Mouse (Mus musculus): ENCODE results near the gene Msi2. TPM values are rescaled to one million over a fixed set of nuclear protein-coding genes. Genes with fewer than 3 reads are reported as not detected.

Msi2 gene
- total RNA-seq, 2 experiments from 2014 or later, result 218 to 219 TPM

DNA sequence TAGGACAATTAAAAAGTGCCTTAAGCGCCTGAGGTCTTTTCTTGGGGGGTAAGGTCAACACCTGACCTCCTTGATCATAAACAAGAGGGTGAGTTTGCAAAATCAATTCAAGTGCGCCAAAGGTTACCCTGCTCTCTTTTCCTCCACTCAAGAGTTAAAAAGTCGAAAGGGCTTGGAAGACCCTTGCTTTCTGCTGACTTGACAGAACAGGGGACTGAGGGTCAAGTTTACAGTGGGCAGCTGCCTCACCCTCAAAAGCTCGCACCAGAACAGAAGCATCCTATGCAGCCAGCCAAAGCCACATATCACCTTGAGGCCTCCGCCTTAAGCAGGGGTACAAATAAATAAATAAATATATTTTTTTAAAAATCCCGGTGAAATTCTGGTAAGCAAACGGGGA lies 3.0 kb downstream of the Msi2 start:
- DNase-seq, result no peak
- intact Hi-C loops (cut with DNase I), result no loop called here

- intact Hi-C loops (cut with DNase I), result no loop called here
Observed at GRCm38 (mm10) chr11:88714127-88714526, 4.2 kb downstream of the Msi2 start.

GRCm38 (mm10) chr11:88713479-88713878 lies 4.8 kb downstream of the Msi2 start:
- no peak for DNase-seq
- intact Hi-C loops (cut with DNase I), result no loop called here

More at GRCm38 (mm10) chr11:88714127-88714526, 4.2 kb downstream of the Msi2 start:
- DNase-seq, result no peak

- intact Hi-C loops (cut with DNase I), result no loop called here
- DNase-seq, result no peak
Observed at GRCm38 (mm10) chr11:88709876-88710614, 8.3 kb downstream of the Msi2 start.

DNA sequence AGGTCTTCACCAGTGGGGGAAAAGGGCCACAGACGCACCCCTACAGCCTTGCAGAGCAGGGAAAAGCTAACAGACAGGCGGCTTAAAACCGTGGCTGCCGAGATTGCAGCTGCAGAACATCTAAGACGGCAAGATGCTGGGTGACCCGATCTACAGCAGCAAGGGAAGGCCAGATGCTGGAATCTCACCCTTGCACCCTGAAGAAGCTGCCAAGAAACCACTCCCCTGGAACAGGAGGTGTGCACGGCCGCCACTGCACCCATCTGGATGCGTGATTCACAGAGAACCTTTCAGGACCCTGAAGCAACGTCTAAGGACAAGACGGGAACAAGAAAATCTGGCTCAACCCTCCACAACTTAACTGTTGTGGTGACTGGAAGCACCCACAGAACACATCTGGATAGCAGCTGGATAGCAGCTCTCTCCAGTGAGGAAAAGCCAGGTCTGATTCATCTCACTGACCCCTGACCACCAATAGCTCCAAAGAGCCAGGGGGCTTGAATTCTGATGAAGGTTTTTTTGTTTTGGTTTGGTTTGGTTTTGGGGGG lies 11.0 kb downstream of the Msi2 start:
- peak in 1 of 2 experiments; percentile 24 for DNase-seq
- intact Hi-C loops (cut with DNase I), result no loop called here

GRCm38 (mm10) chr11:88704688-88705087 lies 13.6 kb downstream of the Msi2 start:
- intact Hi-C loops (cut with DNase I), result no loop called here
- DNase-seq, result no peak

DNA sequence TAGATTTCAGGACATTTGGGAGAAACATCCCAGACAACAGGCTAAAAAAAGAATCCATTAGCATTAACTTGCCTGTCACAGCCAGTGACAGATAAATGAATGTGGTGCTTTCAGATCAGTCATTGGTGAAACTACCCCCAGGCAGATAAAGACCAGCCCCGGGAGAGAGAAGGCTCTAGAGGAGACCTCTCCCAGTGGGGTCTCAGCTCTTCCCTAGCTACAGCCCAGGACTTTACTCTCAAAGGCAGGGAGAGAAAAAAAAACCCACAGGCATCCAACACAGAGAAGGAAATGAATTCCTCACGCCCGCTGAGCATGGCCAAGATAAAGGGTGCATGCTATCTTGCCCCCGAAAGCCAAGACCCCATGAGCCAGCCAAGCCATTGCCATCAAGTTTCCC lies 15.1 kb downstream of the Msi2 start:
- intact Hi-C loops (cut with DNase I), result no loop called here
- no peak for DNase-seq

DNA sequence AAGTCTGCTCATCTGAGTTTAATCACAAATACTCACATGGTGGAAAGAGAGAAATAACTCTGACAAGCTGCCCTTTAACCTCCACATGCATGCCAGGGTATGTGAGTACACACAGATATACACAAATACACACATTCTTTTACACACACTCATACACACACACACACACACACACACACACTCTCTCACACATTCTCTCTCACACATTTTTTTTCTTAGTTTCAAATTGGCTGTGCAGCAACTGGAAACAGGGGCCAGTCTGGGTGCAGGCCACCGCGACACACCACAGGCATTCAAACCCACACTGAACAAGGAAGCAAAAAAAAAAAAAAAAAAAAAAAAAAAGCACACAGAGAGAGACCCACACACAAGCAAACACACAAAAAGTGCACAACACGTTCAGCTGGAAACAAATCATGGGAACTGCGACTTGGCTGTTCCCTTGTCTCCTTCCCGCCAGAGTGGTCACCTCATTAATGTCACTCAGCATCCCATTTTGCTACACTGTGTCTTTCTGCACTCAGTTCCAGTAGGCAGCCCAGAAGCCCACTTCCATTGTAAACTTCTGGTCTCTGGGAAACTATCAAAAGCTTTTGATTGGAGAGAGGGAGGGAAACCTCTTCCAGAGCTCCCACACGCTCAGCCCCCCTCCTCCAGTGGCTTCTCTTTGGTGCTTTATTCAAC lies 16.2 kb downstream of the Msi2 start:
- intact Hi-C loops (cut with DNase I), result no loop called here
- no peak for DNase-seq

DNA sequence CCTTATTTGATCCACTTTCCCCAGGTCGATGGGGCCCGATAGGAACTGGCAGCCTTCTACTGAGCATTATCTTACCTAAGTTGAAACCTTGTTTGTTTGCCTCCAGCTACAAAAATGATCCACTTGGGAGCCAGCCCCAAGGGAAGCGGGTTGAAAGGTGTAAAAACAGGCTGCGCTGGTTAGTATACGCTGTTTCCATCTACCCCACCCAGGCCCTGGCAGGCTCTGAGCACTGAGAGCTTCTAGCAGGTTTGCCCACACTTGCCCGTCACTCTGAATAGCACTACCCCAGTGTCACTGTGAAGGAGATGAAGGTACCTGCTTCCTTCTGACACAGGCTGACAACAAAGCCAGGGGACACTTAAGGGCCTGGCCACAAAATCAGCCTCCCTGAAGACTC lies 17.3 kb downstream of the Msi2 start:
- intact Hi-C loops (cut with DNase I), result no loop called here
- no peak for DNase-seq

DNA sequence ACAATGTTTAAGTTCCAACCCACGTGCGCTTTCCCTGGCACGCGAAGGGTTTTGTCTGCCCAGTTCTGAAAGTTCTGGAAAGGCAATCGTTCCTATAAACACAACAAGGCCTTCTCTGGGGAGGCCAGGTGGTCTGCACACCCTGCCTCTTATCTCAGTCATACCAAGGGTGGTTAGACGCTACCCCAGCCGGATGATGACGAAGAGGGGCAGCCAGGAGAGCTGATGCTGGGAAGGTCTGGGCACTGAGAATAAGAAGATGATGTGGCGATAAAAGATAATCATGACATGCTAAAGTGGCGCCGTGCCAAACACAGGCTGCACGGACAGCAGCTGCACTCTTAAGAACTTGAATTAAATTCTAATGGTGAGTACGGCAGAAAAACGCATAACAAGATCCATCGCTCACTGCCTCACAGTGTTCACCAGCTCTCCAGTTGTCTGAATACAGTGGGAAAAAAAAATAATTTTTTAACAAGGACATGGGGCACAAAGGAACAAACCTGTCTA lies 18.1 kb downstream of the Msi2 start:
- intact Hi-C loops (cut with DNase I), result no loop called here

DNA sequence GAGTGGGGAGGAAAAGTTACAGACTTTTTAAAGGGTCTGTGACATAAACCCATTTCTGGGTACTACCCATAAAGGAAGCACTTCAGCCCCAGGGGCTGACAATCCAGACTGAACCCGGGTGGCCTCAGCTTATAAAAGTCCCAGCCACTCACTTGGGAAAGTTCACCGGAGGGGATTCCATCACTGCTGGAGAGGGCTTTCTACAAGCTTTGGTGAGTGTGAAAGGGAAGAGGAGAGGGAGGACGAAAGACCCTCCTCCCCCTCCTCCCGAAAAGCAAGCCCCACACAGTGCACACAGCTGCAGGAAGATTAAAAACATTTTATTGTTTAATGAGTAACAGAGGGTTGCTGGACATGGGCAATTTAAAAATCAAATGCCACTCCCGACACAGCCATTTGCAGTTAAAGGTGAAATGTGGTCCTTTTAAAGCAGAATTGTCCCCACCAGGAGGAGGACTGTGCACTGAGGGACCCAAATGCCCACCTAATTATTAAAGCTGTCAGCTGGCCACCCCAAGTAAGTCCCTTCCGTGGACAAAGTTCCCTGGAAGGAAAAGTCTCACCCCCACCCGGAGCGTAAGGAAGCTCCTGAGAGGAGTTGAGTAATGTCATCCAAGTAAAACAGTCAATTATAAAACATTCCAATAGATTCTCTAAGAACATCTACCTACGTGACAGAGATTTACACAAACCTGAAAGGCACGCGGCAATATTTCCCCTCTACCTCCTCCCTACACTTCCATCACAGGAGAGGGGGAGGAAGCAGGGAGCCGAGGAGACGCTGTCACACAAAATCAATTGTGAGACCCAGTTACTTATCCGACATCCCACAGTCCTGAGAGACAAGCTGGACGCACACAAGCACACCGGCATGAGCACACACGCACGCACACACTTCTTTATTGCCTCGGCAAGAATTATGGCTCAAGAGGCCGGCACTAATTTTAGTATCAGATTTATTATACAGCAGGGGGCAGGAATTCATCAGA lies 24.1 kb downstream of the Msi2 start:
- intact Hi-C loops (cut with DNase I), result no loop called here
- DNase-seq, result no peak

More for the DNA sequence above, 18.1 kb downstream of the Msi2 start:
- DNase-seq, result no peak

GRCm38 (mm10) chr11:88693002-88693769 lies 25.1 kb downstream of the Msi2 start:
- intact Hi-C loops (cut with DNase I), result no loop called here
- no peak for DNase-seq

DNA sequence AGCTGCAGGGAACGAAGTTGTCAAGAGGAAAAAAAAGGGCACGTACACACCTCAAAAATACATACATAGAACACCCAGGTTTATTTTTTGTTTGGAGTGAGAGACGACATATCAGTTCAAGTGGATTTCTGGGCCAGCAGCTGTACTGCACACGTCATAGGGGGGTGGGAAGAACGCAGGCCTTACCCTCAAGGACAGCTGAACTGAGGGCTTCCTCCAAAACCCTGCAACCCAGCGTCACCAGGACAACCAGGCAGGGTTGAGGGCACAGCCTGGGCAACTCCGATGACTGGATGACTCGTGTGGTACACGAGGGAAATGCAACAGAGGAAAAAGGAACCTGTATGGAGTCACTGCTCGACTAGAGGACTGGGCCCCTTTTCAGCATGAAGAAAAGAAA lies 25.9 kb downstream of the Msi2 start:
- intact Hi-C loops (cut with DNase I), result no loop called here
- DNase-seq, result peak; percentile 53 to 66

- intact Hi-C loops (cut with DNase I), result no loop called here
- peak in 1 of 2 experiments; percentile 29 for DNase-seq
Observed at GRCm38 (mm10) chr11:88690556-88691287, 27.6 kb downstream of the Msi2 start.

- intact Hi-C loops (cut with DNase I), result no loop called here
Observed at GRCm38 (mm10) chr11:88689831-88690459, 28.4 kb downstream of the Msi2 start.

GRCm38 (mm10) chr11:88688644-88689043 lies 29.7 kb downstream of the Msi2 start:
- DNase-seq, result no peak
- intact Hi-C loops (cut with DNase I), result no loop called here

More at GRCm38 (mm10) chr11:88689831-88690459, 28.4 kb downstream of the Msi2 start:
- no peak for DNase-seq

GRCm38 (mm10) chr11:88687711-88688110 lies 30.6 kb downstream of the Msi2 start:
- intact Hi-C loops (cut with DNase I), result no loop called here
- no peak for DNase-seq

DNA sequence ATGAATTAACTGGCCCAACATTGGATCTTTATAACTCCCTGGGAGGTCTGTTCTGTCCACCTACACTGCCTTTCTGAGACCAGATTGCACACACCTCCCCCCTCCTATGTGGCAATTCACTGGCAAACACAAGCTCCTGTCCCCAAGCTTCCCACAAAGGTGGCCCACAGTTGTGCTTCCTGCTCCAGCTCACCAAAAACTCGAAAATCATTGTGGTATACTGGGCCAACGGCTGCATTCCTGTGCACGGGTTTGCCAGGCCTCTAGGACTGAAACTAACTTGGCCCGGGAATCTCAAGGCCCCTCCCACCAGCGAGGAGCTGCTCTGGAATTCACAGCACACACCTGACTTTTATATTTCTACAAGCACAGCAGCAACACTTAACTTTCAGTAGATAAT lies 31.3 kb downstream of the Msi2 start:
- intact Hi-C loops (cut with DNase I), result no loop called here
- no peak for DNase-seq

DNA sequence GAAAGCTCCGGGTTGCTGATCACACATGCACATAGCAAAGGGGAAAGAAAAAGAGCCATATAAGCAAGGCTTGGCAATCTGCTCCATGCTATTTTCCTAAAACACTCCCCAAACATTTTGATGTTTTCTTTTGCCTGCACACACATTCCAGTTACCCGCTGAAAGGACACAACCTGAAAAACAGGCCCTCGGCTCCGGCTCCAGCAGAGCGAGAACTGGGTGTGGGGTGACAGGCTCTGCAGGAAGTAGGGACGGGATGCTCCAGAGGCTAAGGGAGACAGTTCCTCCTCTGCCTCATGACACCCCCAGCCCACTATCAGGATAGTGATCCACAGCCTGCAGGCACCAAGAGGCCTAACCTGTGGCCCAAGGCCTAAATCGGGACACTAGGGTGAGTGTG lies 32.3 kb downstream of the Msi2 start:
- DNase-seq, result no peak

More for the DNA sequence above, 32.3 kb downstream of the Msi2 start:
- intact Hi-C loops (cut with DNase I), result no loop called here

Measured in heart, postnatal 10 days (tissue).